Mouse (Mus musculus): ENCODE measurements at regions not wholly inside any gene's neighbourhood (a gene's known extent, or its start where the extent isn't known, plus 50 kb on each side); places are given as distances from the start of the nearest gene placed in this dataset.

DNA sequence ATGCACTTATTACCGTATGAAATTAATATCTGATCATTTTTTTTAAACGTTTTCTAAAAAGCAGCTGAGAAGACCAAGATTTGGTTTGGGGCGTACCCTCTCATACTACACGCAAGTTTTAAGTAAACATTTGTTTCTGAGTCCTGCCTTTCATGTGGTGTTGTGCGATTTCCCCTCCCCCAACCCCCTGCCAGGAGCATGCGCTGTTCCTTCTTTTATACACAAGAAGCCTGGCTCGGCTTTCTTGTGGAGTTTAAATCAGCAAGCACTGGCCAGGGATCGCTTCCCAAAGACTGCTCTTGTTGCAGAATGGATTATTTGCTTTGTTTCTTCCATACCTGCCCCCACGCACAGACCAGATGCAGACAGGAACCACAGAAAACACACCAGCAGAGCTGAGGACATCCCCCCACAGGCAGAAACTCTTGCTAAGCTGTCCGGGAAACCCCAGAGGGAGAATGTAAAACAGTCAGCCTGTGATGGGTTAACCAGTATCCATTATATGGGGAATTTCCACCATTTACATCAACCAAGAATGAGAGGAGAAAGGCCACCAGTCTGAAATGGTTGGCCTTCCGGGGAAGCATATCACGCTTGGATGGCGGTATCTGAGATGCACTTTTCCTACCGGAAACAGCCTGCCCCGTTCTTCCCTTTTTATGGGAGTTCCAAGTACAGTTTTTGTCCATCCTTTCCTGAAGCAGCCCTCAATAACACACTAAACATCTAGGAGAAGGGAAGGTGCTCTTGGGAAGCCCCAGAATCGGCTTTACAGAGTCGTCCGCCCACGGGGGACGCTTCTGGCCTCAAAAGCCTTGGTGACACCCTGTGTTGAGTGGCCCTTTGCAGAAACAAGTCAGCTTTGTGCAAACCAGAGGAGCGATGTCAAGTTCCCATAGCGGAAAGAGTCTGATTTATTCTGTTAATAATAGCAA is 91.3 kb downstream of the Tomm20 start:
- TF ChIP-seq CHD1 (IDR thresholded peaks at IDR 0.05; ENCODE audit: low read depth, low read length) (no peak), CTCF (IDR thresholded peaks at IDR 0.05 in 2 of 3, conservative IDR thresholded peaks at IDR 0.05 in 1 of 3; ENCODE audit: control insufficient read depth in 1 of 3, insufficient read depth in 1 of 3, low read depth in 2 of 3, low read length in 3 of 3, poor library complexity in 1 of 3, severe bottlenecking in 1 of 3) (no peak)
